Mouse (Mus musculus) frontal cortex, postnatal 25 days (tissue): ENCODE results near the gene Fst.

Source experiments
- DNase-seq, 2 experiments: peaks; one replicate each; pipeline ENCODE4 v3.0.0; 2022; ENCODE audit warnings: low spot score in 2 of 2

The Fst gene

DNA sequence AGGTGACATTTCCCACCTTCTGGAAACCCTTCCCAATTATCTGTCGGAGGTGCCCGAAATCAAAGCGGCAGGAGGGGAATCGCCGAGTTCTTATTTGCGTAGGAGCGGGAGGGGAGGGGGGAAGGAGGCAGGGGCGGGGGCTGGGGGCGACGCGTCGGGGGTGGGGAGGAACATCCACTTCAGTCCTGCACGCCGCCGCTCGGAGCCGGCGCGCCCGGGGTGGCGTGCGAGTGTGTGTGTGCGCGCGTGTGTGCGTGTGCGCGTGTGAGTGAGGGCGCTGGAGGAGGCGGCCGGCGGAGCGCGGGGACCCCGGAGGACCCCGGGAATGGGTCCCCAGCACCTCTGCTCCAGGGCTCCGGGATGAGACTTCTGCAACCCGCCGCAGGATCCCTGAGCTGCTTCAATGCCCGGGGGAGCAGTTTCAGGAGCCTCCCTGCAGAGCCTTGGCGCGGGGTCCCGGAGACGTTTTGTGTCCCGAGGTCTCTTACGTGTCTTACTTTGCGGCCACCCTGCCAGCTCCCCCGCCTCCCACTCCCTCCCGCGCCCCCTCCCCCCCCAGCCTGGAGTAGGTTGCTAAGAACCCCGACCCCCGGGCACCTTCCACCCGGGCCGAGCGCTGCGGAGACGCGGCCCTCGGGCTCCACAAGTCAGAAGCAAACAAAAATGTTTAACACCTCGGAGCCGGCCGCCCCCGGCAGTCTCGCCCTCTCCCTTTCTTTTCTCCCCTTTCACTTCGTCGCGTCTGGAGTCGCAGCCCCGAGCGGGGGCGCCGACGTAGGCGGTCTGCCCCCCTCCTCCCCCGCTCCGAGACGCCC lies at the start of gene Fst:
Gene Fst (minus strand): TSS at position 66 of the 815 bp plus-strand sequence.
- no peak for DNase-seq

DNA sequence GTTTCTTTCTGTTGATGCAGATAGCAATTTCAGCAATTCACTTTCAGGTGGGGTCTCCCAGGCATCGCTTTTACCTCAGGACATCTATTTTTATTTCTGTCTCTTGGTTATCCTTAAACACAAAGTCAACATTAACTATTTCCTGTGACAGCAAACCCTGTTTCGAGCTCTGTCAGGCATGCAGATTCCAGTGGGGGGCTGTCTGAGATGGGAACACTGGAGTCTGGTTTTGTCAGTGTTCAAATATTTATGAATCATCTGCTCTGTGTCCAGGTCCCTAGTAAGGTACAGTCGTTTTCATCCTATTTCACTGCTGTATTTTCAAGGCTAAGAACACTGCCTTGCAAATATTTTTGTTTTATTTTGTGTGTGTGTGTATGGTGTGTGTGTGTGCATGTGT lies 35.1 kb upstream of the Fst start:
- DNase-seq = no peak

DNA sequence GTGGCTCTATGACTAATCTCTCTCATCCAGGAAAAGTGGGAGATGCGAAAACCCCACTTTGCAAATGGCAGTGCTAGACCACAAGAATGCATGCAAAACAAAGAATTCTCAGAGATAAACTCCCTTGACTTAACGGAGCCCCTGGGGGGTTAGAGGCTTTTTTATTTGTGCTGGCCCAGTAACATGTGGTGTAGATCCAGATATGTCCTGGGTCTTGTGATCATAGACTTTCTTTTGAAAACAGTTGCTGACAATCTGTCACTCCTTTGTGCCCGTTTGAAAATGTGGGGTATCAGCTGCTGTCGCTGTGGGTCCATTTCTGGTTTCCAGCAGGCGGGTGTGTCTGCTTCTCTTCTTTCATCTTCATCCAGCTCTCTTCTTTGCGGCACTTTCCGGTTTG lies 29.4 kb upstream of the Fst start:
- no peak for DNase-seq

DNA sequence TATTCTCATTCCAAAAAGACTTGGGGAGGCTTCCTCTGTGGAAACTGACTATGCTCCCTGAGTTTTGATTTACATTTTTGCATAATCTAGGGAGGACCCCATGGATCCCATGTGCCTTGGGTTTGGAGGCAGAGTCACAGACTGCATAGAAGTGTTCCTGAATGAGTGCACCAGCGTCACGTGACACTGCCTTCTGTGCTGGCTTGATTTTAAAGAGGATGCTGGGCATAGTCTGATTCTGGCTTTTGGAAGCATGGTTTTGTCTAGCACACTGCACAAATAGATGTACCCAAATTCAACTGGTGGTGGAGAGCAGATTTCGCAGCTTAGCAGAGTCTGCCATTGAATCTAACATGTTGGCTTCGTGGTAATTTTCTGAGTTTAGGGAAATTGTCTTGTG lies 19.6 kb upstream of the Fst start:
- DNase-seq = no peak

DNA sequence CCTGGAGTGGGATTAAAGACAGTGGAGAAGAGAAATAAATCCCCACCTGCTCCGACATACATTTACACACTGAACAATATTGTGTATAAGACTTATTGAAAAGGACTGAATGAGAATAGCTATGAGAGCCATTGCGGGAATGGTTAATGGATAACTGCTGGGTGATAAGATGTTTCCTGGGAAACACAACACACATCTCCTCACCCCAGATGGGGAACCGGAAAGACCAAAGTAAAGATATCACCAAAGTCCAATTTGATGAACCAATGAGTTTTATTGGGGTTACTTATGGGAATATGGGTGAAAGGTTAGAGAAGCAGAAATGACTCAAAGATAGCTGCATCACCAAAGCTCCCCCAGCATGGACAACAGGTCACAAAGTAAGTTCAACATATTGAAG lies 11.2 kb upstream of the Fst start:
- DNase-seq = no peak

DNA sequence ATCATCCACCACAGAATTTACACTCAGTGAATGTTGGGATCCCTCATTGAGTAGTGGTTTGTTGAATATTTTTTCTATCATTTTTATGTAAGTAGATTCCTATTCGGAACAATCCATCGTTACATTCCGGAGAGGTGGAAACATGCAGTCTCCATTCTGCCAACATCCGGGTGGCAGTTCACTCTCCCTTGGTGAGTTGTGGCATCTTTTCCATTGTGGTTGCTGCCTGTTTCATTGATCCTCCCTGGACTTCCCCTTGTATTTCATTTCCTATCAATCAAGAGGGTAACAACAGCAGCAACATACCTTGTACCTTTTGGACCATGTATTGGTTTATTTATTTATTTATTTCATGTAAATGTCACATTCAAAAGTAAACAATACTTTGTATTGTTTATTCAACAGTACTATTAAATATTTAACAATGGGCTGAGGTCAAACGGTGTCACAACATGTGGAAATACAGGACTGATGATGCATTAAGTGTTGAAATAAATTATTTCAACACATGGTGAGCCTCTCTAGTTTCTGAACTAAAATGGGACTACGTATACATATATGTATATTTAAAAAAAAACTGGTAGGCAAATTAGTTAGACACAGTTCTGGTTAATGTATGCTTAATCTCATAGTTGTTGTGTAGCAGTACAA lies 7.6 kb upstream of the Fst start:
- no peak for DNase-seq

DNA sequence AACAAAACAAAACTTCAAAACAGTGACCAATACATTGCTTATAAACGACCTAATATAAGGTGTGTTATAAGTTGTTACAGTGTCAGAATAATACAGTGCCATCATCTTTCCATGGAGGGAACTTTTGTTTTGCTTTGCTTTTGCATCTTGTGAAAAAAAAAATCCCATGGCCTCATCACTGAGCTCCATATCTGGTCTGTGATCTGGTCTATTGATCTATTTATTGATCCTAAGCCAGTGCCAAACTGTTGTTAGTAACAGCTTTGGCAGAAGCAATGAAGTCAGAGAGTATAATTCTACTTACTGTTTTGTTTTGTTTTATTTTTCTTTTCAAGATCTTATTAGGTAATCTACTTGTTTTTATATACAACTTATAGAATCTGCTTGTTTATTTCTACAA lies 6.6 kb upstream of the Fst start:
- no peak for DNase-seq

DNA sequence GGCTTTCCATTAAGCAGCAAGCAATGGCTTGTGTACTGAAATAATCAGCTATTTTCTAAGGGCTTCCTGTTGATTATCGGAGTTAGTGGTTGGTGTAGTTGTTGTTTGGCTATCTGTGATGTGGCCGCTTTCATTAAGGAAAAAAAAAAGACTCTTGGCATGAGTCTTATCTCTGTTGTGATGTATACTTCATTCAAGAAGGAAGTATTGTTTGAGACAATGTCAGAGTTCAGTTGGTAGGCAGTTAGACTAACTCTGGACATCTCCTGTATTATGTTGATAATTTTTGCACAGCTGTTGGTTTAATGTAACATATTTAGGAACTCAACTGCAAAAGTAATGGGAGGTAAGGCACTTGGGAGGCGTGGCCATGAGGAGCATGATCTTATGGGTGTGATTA lies 6.1 kb upstream of the Fst start:
- no peak for DNase-seq

DNA sequence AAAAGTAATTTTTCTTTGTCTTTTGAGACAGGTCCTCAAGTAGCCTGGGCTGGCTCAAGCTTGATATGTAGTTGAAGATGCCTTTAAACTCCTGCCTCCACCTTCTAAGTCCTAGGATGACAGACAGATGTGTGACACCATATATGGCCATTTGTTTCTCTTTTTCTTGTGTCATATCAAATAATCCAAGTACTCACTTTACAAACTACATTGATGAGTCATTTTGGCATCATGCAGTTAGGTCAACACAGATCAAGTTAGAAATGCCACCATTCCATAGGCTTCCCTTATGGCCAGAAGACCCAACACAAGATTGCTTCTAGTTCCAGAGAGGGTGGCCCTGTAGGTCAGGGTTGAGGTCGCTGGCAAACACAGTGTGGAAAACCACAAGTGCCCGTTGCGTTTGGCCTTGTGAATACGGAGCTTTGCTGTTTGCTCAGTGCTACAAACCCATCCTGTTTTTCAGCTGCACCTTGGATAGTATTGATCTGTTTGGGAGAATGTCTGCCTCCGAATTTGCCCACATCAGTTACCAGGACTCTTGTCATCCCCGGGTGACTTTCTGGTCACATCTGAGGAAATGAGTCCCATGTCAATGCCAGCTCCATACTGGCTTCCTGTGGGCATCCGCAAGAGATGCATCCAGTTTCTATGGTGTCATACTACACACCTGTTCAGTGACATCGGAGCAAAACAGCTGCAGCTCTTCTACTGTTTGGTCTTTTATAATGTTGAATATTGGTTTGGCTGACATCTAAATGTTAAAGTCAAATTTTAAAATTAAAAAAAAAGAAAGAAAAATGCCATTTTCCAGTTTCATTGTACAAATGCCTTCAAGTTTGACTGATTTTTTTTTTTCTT lies 4.0 kb upstream of the Fst start:
- DNase-seq = no peak

DNA sequence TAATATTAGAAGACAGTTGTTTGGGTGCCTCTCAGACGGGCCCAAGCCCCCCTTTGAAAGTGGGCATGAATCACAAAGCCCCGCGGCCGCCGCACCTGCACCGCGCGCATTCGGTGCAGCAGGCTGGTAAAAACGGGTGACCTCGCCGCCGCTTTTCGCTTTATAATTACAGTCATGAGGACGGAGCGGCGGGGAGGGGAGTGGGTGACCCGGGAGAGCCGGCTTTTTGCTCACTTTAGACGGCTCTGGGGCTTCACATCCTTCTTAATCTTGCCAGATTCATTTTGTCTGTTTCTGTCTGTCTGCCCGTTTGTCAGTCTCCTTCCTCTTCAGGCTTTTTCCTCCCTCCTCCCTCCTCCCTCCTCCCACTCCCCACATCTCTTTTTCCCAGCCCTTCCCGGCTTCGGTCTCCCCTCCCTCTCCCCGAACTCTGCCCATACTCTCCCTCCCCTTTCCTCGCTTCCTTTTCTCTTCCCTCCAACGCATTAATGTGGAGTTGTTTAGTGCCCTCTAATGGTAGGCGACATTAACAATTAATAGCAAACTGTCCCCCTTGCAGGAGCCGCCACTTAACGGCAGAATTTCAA lies 1.6 kb upstream of the Fst start:
- DNase-seq = no peak

DNA sequence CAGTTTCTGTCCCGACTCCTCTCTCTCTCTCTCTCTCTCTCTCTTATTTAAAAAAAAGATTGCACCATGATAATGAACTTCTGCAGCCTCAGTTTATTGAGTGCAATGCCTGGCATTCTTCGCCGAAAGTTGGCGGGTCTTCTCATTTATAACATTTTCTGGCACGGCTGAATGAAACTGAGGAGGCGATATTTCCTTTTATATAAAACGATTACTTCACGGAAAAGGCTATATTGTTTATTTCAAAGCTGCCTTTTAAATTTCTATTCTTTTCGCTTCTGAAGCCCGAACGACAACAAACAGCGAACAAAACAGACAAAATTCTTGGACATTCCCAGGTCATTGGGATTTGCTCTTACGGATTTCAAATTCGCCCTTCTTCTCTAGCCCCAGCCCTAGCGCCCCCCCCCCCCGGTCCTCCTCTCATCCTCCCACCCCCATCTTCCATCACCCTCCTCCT lies 980 bp upstream of the Fst start:
- DNase-seq = no peak

DNA sequence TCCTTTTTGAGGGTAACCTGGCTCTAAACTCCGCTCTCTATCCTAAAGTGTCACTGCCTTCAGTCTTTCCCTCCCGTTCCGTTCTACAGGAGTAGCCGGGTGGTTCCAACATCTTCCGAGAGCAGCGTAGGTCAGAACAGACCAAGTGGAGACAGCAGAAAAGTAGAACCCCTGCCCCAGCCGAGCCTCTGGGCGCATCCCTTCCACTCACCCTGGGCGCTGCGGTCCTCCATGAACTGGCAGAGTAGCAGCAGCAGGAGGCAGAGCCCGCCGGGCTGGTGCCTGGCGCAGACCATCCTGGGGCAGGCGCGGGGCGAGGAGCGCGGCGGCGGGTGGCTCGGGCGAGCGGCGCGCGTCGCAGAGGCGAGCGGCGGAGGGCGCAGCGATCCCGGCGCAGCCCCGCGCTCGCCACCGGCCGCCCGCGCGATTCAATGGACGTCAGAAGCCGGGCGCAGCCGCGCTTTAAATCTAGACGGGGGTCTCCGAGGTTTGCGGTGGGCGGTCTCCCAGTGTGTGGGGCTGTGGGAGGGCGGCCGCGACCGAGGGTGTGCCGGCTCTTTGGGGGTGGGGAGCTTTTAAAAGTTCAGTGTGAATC lies 363 bp downstream of the Fst start:
- no peak for DNase-seq

DNA sequence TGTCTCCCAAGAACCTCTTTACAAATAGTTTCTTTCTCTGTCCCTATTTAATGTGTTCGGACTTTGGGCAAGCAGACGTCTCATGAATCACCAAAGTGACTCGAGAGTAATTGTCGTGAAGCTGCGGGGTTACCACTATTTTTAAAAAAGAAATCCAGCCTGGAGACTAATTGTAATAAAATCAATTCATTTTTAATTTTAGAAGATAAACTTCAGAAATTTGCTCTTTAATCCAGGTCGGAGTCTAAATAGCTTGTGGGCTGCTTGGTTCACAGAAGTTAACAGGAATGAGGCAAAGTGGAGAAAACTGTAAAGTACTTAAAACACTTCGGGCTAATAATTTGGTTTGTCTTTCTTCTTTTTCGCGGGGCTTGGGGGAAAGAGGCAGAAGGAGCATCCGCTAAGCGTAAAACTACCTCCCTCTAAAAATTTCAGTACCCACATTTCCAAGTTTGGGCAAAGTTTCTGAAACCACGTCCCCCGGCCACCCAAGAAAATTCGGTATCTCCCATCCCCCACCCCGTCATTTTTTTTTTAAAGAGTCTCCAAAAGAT lies 1.1 kb downstream of the Fst start:
- no peak for DNase-seq

DNA sequence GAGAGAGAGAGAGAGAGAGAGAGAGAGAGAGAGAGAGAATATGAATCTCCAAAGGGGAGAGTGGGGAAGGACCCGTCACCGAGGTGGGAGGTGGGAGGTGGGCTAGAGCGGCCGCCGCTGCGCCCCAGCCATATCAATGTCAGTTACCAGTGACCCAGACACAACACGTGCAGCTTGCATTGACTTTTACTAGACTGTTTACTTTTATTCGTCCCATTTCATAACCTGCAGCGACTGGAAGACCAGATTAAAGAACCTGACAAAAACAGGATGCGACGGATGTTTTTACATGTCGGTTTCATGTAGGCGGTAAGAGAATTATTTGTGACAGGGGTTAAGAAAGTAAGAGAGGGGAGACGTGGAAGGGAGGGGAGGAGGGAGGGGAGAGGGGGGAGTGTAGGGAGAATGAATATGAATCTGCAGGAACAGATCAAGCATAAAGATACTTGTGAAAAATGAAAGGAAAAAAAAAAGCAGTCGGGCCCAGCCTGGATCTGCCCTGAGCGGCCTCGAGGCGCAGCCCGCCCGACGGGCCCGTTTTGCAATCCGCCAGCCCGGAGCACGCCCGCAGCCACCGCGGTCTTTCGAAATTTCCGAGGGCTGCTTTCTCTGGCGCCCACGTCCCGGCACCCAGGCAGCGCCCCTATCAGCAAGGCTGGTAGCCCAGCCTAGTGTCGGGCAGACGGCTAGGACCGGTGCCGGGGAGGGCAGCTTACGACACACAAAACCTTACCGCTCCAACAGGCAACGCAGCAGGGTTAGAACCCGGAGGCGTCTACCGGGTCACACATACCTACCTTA lies 1.8 kb downstream of the Fst start:
- no peak for DNase-seq

DNA sequence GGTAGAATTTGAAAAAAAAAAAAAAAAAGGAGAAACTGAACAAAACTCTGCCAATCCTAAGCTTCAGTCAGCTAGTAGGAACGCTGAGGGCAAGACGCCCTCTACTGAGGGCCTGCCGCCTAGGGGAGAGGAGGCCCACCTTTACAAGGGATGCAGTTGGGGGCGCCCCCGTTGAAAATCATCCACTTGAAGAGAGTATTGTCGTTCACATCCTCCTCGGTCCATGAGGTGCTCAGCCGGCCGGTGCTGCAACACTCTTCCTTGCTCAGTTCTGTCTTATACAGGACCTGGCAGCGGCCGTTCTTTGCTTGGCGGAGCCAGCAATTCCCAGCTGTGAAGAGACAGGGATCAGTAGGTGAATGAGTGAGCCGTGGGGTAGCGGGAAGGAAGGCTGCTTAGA lies 2.5 kb downstream of the Fst start:
- DNase-seq = no peak

DNA sequence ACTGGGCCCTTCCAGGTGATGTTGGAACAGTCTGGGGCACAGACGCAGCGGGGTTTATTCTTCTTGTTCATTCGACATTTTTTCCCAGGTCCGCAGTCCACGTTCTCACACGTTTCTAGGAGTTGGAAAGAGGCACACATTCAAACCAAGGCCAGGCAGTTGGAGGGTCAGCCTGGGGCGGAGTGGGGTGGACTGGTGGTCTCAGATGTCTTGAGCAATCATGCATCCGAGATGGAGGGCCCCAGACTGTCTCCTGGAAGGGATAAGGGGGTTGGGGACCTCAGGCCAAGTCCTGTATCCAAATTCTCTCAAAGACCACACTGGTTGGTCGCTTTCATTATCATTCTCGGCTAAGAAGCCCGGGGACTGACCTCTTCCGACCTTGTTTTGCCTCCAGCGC lies 3.0 kb downstream of the Fst start:
- DNase-seq = no peak

DNA sequence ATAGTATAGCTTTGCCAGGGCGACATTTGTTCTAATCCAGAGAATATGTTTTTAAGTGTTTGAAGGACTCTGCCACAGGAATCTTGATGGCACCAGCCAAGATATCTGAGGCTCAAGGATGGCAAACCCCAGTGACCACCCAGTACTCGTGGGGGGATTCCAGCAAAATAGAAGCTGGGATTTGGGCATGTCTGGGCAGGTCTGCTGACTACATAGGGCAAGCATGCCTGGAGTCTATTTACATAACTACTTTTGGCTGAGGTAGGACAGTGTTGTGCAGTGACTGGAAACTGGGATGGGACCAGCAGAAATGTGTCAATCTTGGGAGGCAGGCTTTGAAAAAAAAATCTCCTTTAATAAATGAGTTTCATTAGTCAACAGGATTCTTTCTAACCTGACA lies 11.5 kb downstream of the Fst start:
- no peak for DNase-seq

DNA sequence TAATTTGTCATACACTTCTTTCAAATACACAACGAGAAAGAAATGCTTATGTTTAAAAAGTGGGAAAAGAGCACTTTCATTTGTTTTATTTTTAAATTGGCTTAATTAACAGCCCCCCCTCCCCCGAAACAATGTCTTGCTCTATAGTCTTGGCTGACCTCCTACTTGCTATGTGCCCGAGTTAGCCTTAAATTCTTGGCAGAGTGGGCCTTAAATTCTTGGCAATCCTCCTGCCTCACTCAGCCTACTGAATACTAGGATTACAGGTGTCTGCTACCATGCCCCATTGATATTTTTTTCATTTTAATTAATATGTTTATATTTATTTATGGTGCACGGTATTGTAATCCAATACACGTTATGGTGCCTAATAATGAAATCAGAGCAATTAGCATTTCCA lies 26.3 kb downstream of the Fst start:
- no peak for DNase-seq

DNA sequence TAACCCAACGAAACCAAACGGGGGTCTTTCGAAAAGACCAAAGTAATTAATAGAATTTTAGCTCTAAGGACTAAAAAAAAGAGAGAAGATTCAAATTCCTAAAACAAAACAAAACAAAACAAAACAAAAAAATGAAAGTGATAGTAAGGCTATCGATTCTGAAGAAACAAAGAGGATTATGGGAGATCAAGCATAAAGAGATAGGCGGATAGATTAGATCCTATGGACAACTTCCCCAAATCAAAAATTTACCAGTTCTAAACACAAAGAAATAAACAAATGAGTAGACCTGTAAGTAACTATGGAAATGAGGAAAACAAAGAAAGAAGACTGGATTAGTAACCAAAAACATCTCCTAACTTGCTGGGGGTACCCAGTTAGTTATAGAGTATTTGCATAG lies 33.5 kb downstream of the Fst start:
- DNase-seq = no peak

DNA sequence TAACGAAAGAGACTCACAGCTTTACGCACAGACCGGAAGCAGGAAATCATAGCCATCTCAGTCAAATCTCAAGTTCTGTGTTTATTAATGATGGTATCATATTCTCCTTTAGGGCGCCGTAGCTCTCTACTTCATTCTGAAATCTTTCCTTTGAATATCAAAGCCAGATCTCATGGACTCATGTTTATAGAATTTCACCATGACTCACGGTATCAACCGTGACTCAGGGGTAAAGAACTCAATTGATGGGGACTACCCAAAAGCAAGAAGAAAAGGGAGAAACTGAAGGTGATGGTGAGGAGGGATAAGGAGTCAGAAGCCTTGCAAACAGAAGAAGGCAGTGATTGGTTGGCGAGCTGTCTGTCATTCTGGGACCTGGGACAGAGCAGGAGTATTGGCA lies 38.5 kb downstream of the Fst start:
- no peak for DNase-seq

DNA sequence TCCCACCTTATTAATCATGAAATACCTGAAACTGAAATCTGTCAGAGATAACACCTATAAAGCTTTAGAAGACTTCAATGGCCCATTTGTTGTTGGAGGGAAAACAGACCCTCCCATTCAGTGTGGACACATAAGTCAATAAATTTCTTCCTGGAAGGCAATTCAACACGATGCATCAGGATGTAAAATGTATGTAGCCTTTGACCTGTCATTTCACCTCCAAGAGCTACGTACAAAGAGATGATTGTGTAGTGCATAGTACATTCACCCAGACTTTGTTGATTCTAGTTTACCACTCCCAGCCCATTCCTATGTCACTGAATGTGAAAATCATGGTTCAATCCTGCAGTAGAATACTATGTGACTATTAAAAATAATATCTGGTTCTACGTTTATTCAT lies 39.4 kb downstream of the Fst start:
- DNase-seq = no peak
